Mouse (Mus musculus) limb, embryonic 15.5 days (tissue): ENCODE measurements around the gene Snx10. TPM values are rescaled to one million over a fixed set of nuclear protein-coding genes. Genes with fewer than 3 reads are reported as not detected.

ENCODE experiments used
- ATAC-seq: fragments of 200-750 bp; cut with Nextera tagmentation; 2 replicates; pipeline ENCODE4 v1.8.0; 2017; ENCODE audit warnings: low read depth, moderate TSS enrichment; ENCODE audit not compliant: insufficient number of reproducible peaks, low FRiP score, low TSS enrichment
- H3K27ac ChIP-seq: fragments of 300-500 bp; sonication (generic); 2 replicates; pipeline ENCODE4 v1.5.1; 2015; ENCODE audit warnings: moderate library complexity, mild to moderate bottlenecking, inconsistent platforms
- H3K27me3 ChIP-seq: fragments of 300-500 bp; sonication (generic); 2 replicates; pipeline ENCODE4 v1.6.1; 2015; ENCODE audit warnings: inconsistent platforms
- H3K36me3 ChIP-seq: fragments of 300-500 bp; sonication (generic); 2 replicates; pipeline ENCODE4 v1.6.1; 2015; ENCODE audit warnings: inconsistent platforms
- H3K4me1 ChIP-seq: fragments of 300-500 bp; sonication (generic); 2 replicates; pipeline ENCODE4 v1.6.1; 2015; ENCODE audit warnings: inconsistent platforms
- H3K4me2 ChIP-seq: fragments of 300-500 bp; sonication (generic); 2 replicates; pipeline ENCODE4 v1.6.1; 2015; ENCODE audit warnings: mild to moderate bottlenecking, inconsistent platforms
- H3K4me3 ChIP-seq: fragments of 300-500 bp; sonication (generic); 2 replicates; pipeline ENCODE4 v1.5.1; 2015; ENCODE audit warnings: mild to moderate bottlenecking, inconsistent platforms
- H3K9ac ChIP-seq: fragments of 300-500 bp; sonication (generic); 2 replicates; pipeline ENCODE4 v1.6.1; 2015; ENCODE audit warnings: inconsistent platforms
- H3K9me3 ChIP-seq: fragments of 300-500 bp; sonication (generic); 2 replicates; pipeline ENCODE4 v1.6.1; 2016; ENCODE audit warnings: inconsistent platforms
- WGBS: fragments of 180-500 bp; shearing (Covaris S2); methylation state at CpG from one replicate; pipeline ENCODE4 v1.1.7; 2015; 5-methylcytosine and 5-hydroxymethylcytosine counted together
- polyA plus RNA-seq: library from polyadenylated mRNA; unstranded; fragments of >200 nt; fragmentation: Nextera tagmentation; extraction: Ambion mirVana; gene quantifications from 2 replicates; pipeline ENCODE4 v1.2.1, GENCODE M21; 2015

The Snx10 gene
- polyA plus RNA-seq, 1 experiment from 2014 or later = 10.0 TPM

DNA sequence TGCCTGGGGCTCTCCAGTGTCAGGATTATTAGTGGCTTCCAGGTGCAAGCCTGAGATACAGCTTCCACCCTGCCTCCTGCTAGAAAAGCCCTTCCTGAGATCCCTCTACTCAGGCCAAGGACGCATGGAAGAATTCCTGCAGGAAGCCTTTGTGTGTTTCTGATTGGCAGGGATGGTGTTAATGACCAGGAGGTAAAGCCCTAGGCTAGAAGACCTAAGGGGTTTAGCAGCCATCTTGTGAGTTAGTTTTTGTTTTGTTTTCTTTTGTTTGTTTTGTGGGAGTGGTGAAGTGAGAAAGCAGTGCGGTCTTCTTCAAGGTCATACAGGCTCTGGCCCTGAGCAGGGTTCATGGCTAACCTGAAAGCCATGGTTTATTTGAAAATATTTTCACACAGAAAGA, 16.1 kb upstream of the Snx10 start:
- Histone ChIP-seq H3K9ac (no peak overlapping the region), H3K4me3 (no peak overlapping the region), H3K9me3 (no peaks in the 10 kb centered on the region), H3K4me1 (no peaks in the 10 kb centered on the region), H3K27me3 (no peaks in the 10 kb centered on the region), H3K27ac (no peak overlapping the region), H3K4me2 (no peak overlapping the region), H3K36me3 (no peaks in the 10 kb centered on the region)
- 71% methylated on average over 2 of the region's 2 CpGs for WGBS
- ATAC-seq = no peak

DNA sequence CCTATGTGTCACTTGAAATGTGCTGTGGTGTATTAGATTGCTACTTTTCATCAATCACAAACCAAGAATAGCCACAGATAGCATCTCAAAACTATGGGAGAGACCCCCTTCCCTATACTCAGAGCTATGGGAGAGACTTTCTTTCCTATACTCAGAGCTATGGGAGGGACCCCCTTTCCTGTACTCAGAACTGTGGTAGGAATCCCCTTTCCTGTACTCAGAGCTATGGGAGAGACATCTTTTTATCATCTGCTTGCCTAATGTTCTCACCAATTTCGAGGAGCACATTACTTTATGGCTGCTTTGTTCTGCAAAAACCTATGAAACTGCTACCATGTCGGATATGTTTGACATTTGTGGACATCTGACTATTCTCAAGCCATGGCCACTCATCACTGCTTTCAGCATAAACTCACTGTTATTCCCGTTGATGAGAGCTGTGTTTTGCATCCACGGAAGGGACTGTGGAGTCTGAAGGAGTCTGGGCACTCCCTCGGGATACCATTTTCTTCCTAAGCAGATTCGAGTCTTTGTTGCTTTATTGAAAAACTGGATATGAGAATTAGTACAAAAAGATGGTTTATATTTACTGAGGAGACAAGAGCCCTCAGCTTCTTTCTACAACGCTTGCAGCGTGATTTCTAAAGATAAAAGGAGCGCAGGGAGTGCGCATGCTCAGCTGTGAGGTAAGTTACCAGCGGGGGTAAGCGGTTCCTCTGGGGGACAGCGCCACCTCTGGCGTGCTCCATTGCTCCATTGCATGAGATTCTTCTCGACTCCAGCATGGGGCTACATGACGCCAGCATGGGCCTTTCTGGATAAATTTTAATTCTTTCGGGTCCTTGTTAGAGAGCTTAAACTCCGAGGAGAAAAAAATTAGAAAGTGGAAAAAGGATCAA, 14.7 kb upstream of the Snx10 start:
- Histone ChIP-seq H3K36me3 (no peaks in the 10 kb centered on the region), H3K9ac (no peak overlapping the region), H3K4me1 (no peaks in the 10 kb centered on the region), H3K27me3 (no peaks in the 10 kb centered on the region), H3K9me3 (no peaks in the 10 kb centered on the region), H3K4me3 (peak overlapping the region; percentile 29), H3K4me2 (peak overlapping the region; percentile 37), H3K27ac (no peak overlapping the region)
- 24% methylated on average over 18 of the region's 18 CpGs for WGBS
- ATAC-seq = no peak

DNA sequence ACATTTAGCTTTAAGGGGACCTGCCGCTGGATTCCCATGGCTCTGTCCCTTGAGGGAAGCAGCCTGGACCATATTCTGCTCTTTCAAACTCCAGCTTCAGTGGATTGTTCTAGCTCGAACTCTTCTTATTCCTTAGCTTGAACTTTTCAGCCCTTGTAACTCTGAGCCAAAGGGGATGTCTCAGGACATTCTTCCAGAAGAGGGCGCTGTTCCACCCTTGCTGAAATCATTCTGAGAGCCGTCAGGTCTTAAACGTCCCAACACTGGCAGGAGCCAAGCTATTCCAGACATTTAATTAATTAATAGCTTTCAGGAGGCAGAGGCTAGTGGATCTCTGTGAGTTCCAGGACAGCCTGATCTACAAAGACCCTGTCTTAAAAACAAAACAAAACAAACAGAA, 13.6 kb upstream of the Snx10 start:
- Histone ChIP-seq H3K9me3 (no peaks in the 10 kb centered on the region), H3K4me2 (no peak overlapping the region), H3K36me3 (no peaks in the 10 kb centered on the region), H3K27me3 (no peaks in the 10 kb centered on the region), H3K4me1 (no peaks in the 10 kb centered on the region), H3K9ac (no peak overlapping the region), H3K4me3 (no peak overlapping the region), H3K27ac (no peak overlapping the region)
- ATAC-seq = no peak
- WGBS = 33% methylated on average over 5 of the region's 5 CpGs

DNA sequence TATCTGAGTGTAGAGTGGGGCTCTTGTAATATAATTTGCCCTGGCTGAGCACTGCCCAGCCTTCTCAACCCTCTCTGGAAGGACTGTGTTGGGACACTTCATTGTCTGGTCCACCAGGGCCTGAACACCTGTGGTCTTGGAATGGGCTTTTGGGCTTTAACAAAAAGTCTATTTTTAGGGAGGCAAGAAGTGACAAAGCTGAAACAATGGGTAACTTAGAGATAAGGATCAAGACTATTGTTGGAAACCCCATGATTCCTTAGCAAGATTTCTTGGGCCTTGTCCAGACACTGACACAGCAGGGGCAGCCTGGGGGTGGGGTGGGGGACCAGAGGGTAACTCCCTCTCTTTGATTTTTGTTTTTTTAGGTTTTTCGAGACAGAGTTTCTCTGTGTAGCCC, 12.8 kb upstream of the Snx10 start:
- Histone ChIP-seq H3K36me3 (no peaks in the 10 kb centered on the region), H3K4me1 (no peaks in the 10 kb centered on the region), H3K4me3 (no peak overlapping the region), H3K4me2 (no peak overlapping the region), H3K27ac (no peak overlapping the region), H3K9ac (no peak overlapping the region), H3K9me3 (no peaks in the 10 kb centered on the region), H3K27me3 (no peaks in the 10 kb centered on the region)
- no peak for ATAC-seq
- 74% methylated on average over 1 of the region's 1 CpGs for WGBS

DNA sequence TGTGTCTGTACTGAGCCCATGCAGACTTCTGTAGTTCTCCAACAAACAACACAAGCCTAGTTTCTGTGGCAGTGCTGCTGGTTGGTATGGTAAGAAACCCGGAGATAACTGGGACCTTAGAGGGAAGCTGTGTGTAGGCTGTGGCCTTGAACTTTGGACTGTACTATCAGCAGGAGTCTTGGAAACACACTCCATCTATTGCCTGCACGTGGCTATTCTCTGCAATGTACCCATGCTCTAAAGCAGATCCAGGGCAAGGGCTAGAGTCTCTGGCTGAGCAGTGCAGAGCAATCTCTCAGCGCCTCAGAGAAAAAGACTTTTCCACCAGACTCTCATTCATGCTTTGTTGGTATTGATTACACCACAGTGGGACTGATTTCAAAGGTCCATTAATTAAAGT, 10.0 kb upstream of the Snx10 start:
- Histone ChIP-seq H3K4me2 (no peak overlapping the region), H3K4me1 (no peaks in the 10 kb centered on the region), H3K9me3 (no peaks in the 10 kb centered on the region; the same call in 1 of the 2 replicates), H3K4me3 (no peak overlapping the region), H3K9ac (no peak overlapping the region), H3K27ac (no peak overlapping the region), H3K27me3 (no peaks in the 10 kb centered on the region), H3K36me3 (no peaks in the 10 kb centered on the region)
- no peak for ATAC-seq
- 86% methylated on average over 3 of the region's 3 CpGs for WGBS

DNA sequence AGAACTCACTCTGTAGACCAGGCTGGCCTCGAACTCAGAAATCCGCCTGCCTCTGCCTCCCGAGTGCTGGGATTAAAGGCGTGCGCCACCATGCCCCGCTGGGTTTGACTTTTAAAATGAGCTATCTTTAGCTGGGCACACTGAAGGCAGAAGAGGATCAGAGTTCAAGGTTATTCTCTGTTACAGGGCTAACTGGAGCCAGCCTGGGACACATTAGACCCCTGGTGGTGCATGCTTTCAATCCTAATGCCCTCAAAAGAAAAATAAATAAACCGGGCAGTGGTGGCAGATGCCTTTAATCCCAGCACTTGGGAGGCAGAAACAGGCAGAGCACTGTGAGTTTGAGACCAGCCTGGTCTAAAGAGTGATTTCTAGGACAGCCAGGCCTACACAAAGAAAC, 8.8 kb upstream of the Snx10 start:
- H3K9ac ChIP-seq = no peak overlapping the region
- 91% methylated on average over 7 of the region's 7 CpGs for WGBS
- H3K27me3 ChIP-seq = no peaks in the 10 kb centered on the region
- no peaks in the 10 kb centered on the region for H3K4me1 ChIP-seq
- ATAC-seq = no peak
- no peaks in the 10 kb centered on the region; the same call in 1 of the 2 replicates for H3K9me3 ChIP-seq
- no peak overlapping the region for H3K27ac ChIP-seq
- no peak overlapping the region for H3K4me2 ChIP-seq
- H3K36me3 ChIP-seq = no peaks in the 10 kb centered on the region
- H3K4me3 ChIP-seq = no peak overlapping the region

DNA sequence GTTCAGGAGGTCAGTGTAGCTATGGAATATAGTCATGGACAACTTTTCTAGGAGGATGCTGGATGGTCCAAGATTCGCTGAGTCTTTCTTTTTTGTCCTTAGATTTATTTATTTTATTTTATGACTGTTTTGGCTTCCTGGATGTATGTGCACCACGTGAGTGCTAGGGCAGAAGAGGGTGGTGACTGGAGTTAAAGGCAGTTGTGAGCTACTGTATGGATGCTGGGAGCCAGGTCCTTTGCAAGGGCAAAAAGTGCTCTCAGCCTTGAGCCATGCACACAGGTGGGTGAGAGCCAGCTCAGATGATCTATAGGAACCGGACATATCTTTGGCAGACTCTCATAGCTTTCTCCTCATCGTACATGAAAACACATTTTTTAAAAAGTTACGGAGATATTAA, 391 bp upstream of the Snx10 start:
- 0 out of 2 replicates have a peak, but pooled peaks cover 7% of the 10 kb centered on the region for H3K4me1 ChIP-seq
- no peaks in the 10 kb centered on the region for H3K9me3 ChIP-seq
- no peak for ATAC-seq
- 21% methylated on average over 5 of the region's 5 CpGs for WGBS
- no peak overlapping the region; the same call in 1 of the 2 replicates for H3K9ac ChIP-seq
- no peaks in the 10 kb centered on the region for H3K36me3 ChIP-seq
- H3K4me3 ChIP-seq = peak overlapping the region; percentile 65
- H3K4me2 ChIP-seq = peak overlapping the region; percentile 93
- no peaks in the 10 kb centered on the region for H3K27me3 ChIP-seq
- H3K27ac ChIP-seq = no peak overlapping the region

DNA sequence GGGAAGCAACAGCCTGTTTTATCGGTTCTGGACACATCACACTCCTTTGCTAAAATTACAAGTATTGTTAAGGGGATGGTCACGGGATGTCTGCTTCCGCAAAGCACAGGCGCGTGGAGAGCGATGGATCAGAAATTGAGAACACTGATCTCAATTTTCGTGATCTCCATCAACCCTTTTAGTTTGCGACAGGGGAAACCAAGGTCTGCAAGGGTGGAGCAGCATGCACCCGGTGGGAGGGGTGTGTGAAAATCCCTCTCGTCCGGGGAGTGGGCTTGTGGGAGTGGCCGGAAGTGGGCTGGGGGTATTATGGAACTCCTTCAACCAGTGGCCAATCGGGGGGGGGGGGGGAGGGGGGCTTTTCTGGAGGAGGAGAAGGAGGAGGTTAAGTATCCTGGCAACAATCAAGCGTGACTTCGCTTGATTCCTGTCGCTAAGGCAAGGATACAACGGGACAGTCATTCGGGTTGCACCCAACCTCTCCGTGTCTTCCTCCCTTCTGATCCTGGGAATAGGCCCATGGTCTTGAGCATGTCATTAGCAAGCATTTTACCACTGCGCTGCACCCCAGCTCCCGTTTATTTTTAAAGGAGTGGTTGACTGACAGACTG, 725 bp downstream of the Snx10 start:
- H3K27me3 ChIP-seq = no peaks in the 10 kb centered on the region
- H3K4me2 ChIP-seq = peak overlapping the region; percentile 93
- no peaks in the 10 kb centered on the region for H3K36me3 ChIP-seq
- ATAC-seq = no peak
- no peak overlapping the region for H3K27ac ChIP-seq
- H3K4me3 ChIP-seq = peak overlapping the region; percentile 65
- H3K9me3 ChIP-seq = no peaks in the 10 kb centered on the region
- 2% methylated on average over 21 of the region's 21 CpGs for WGBS
- H3K4me1 ChIP-seq = 0 out of 2 replicates have a peak, but pooled peaks cover 7% of the 10 kb centered on the region
- peak overlapping the region; percentile 63 for H3K9ac ChIP-seq

DNA sequence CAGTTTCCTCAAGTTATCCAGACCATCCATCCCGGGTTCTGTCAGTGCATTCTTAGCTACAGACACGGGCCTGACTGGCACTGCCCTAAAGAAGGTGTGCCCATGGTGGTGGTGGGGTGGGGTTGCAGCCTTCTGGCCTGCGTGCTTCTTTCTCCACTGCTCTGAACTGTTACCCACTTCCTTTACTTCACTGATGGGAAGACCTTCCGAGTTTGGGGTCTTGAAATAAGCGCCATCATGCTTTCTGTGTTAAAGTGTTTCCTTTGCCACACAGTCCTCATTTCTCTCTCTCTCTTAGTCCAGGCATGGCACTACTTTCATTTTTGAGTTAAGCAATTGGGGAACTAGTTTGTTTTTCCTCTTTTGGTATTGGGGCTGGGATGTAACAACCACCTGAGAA, 1.3 kb downstream of the Snx10 start:
- no peak for ATAC-seq
- Histone ChIP-seq H3K27ac (no peak overlapping the region), H3K9me3 (no peaks in the 10 kb centered on the region), H3K4me3 (peak overlapping the region; percentile 65), H3K27me3 (no peaks in the 10 kb centered on the region), H3K9ac (no peak overlapping the region), H3K4me1 (0 out of 2 replicates have a peak, but pooled peaks cover 7% of the 10 kb centered on the region), H3K4me2 (peak overlapping the region; percentile 93), H3K36me3 (no peaks in the 10 kb centered on the region)
- 45% methylated on average over 5 of the region's 5 CpGs for WGBS

DNA sequence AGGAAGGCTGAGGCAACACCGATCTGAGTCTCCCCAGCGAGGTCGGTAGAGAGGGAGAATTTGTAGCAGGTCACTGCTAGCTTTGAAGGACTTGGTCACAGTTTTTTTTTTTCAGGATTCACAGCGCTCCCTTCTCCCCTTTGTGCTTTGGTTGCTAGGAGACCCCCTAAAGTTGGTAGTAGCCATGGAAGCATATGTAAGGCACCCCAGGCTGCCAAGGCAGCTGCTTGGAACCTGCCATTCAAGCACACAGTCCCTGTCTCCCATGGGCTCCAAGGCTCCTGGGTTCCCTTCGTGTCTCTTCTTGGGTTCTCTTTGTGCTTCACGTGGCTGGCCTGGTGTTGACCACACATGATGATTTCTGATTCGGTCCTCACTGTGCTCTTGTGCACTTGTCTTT, 5.8 kb downstream of the Snx10 start:
- Histone ChIP-seq H3K4me1 (0 out of 2 replicates have a peak, but pooled peaks cover 7% of the 10 kb centered on the region), H3K27me3 (no peaks in the 10 kb centered on the region), H3K4me2 (no peak overlapping the region), H3K9ac (no peak overlapping the region), H3K4me3 (no peak overlapping the region), H3K27ac (no peak overlapping the region), H3K9me3 (no peaks in the 10 kb centered on the region), H3K36me3 (no peaks in the 10 kb centered on the region)
- ATAC-seq = no peak
- 85% methylated on average over 7 of the region's 7 CpGs for WGBS

DNA sequence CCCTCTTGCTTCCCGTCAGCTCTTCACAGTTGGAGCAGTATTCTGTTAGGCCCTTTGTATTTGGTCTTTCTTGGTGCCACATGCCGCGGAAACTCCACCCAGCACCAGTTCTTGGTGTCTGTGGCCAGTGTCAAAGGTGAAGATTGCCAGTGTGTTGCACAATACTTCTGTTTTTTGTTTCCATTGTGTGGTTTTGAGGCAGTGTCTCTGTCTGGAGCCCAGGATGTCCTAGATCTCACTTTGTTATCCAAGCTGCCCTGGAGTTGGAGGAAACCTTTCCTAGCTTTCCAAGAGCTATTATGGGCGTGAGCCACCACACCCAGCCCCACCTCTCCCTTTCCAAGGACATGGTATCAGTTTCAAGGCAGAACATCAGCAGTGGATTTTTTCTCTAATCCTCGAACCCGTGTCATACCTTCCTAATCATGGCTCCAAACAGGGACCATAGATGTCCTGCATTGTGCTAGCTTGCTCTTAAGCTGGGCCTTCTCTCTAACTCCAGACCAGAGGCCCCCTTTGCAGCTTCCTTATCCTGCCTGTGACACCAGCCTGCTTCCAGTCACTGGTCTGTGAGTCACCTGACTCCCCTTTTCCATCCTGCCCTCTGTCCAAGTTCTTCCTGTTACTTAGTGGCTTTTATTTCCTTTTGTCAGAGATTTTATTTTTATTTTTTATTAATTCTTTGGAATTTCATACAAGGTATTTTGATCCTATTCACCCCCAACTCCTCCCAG, 9.9 kb downstream of the Snx10 start:
- H3K9ac ChIP-seq = no peak overlapping the region
- no peak overlapping the region for H3K4me2 ChIP-seq
- no peaks in the 10 kb centered on the region for H3K36me3 ChIP-seq
- no peak overlapping the region for H3K27ac ChIP-seq
- no peak overlapping the region for H3K4me3 ChIP-seq
- no peaks in the 10 kb centered on the region for H3K9me3 ChIP-seq
- no peak for ATAC-seq
- H3K4me1 ChIP-seq = no peaks in the 10 kb centered on the region
- WGBS = 84% methylated on average over 6 of the region's 6 CpGs
- no peaks in the 10 kb centered on the region for H3K27me3 ChIP-seq

DNA sequence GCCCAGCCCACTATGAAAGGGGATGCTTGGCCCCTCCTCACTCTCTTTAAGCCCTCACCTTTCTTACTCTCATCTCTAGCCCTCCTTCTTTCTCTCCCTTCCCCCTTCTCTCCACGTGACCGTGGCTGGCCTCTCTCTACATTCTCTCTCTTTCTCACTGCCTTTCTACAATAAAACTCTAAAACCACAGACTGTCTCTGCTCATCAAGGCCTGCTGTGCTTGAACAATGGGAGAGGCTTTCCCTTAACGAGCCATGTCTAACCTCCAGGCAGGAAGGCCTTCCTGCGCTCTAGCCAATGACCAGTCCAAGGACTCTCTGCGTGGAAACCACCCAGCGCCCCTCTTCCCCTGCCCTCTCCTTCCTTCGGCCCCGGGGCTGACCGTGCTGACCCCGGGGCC, 11.9 kb downstream of the Snx10 start:
- no peak for ATAC-seq
- Histone ChIP-seq H3K27ac (no peak overlapping the region), H3K9me3 (no peaks in the 10 kb centered on the region), H3K4me1 (no peaks in the 10 kb centered on the region), H3K9ac (no peak overlapping the region), H3K4me2 (no peak overlapping the region), H3K36me3 (no peaks in the 10 kb centered on the region), H3K4me3 (no peak overlapping the region), H3K27me3 (no peaks in the 10 kb centered on the region)
- 89% methylated on average over 10 of the region's 10 CpGs for WGBS
